Mouse (Mus musculus): ENCODE measurements around the gene Rnf207.

Rnf207 gene

GRCm38 (mm10) chr4:152295916-152296315 is 22.9 kb downstream of the Rnf207 start:
- intact Hi-C loops (cut with DNase I) = no loop called here

- intact Hi-C loops (cut with DNase I) = no loop called here
Measured at GRCm38 (mm10) chr4:152294188-152294929, 24.4 kb downstream of the Rnf207 start.

- intact Hi-C loops (cut with DNase I) = no loop called here
Measured at GRCm38 (mm10) chr4:152292102-152292765, 26.6 kb downstream of the Rnf207 start.

- intact Hi-C loops (cut with DNase I) = no loop called here
Measured at GRCm38 (mm10) chr4:152291562-152291961, 27.2 kb downstream of the Rnf207 start, which contains the start of gene Hes3. Gene Hes3 (minus strand): TSS chr4:152291662.

GRCm38 (mm10) chr4:152290991-152291390 is 27.8 kb downstream of the Rnf207 start:
- intact Hi-C loops (cut with DNase I) = no loop called here

GRCm38 (mm10) chr4:152290385-152290784 is 28.4 kb downstream of the Rnf207 start:
- intact Hi-C loops (cut with DNase I) = no loop called here

- intact Hi-C loops (cut with DNase I) = no loop called here
Measured at GRCm38 (mm10) chr4:152288398-152288945, 30.3 kb downstream of the Rnf207 start.

- intact Hi-C loops (cut with DNase I) = no loop called here
Measured at GRCm38 (mm10) chr4:152287317-152288120, 31.3 kb downstream of the Rnf207 start.

- intact Hi-C loops (cut with DNase I) = no loop called here
Measured at GRCm38 (mm10) chr4:152286887-152287286, 31.9 kb downstream of the Rnf207 start.

GRCm38 (mm10) chr4:152286183-152286582 is 32.6 kb downstream of the Rnf207 start:
- intact Hi-C loops (cut with DNase I) = no loop called here

GRCm38 (mm10) chr4:152285505-152285904 is 33.3 kb downstream of the Rnf207 start:
- intact Hi-C loops (cut with DNase I) = loop anchor here (2.0 kb wide), 1 partner anchor 113 kb away; no protein-coding TSS in a partner anchor

- intact Hi-C loops (cut with DNase I) = loop anchor here (1.0 kb wide), 1 partner anchor 69 kb away; no protein-coding TSS in a partner anchor
Measured at GRCm38 (mm10) chr4:152283186-152283950, 35.4 kb downstream of the Rnf207 start.

- intact Hi-C loops (cut with DNase I) = loop anchor here (1.0 kb wide), 1 partner anchor 68 kb away; no protein-coding TSS in a partner anchor
Measured at GRCm38 (mm10) chr4:152282721-152283120, 36.1 kb downstream of the Rnf207 start.

GRCm38 (mm10) chr4:152281601-152282000 is 37.2 kb downstream of the Rnf207 start:
- intact Hi-C loops (cut with DNase I) = no loop called here

- intact Hi-C loops (cut with DNase I) = no loop called here
Measured at GRCm38 (mm10) chr4:152278986-152279385, 39.8 kb downstream of the Rnf207 start.

GRCm38 (mm10) chr4:152277916-152278315 is 40.9 kb downstream of the Rnf207 start:
- intact Hi-C loops (cut with DNase I) = no loop called here

GRCm38 (mm10) chr4:152276389-152277347 is 42.1 kb downstream of the Rnf207 start:
- intact Hi-C loops (cut with DNase I) = no loop called here

GRCm38 (mm10) chr4:152274681-152275131 is 44.1 kb downstream of the Rnf207 start:
- intact Hi-C loops (cut with DNase I) = no loop called here

- intact Hi-C loops (cut with DNase I) = no loop called here
Measured at GRCm38 (mm10) chr4:152273621-152274236, 45.1 kb downstream of the Rnf207 start, which contains the start of gene Gpr153. Gene Gpr153 (plus strand): TSS chr4:152274232.

Data from adrenal gland (tissue).